Mouse (Mus musculus) liver, embryonic 14.5 days (tissue): Measurements from ENCODE around the gene Il27.

Source experiments
- CTCF ChIP-seq: IDR thresholded peaks from 2 replicates; pipeline ENCODE4 v1.5.1; 2016; ENCODE audit warnings: antibody characterized with exemption, low read depth, control low read depth
- EP300 ChIP-seq: IDR thresholded peaks from 2 replicates; pipeline ENCODE4 v1.6.1; 2016; ENCODE audit warnings: antibody characterized with exemption, low read depth

GRCm38 (mm10) chr7:126601896-126602295 lies 7.2 kb upstream of the Il27 start:
- TF ChIP-seq EP300, result no peak
- no peak for TF ChIP-seq CTCF
